Mouse (Mus musculus) stomach, embryonic 16.5 days (tissue): Measurements from ENCODE around the gene Ppp2r2c. TPM values are rescaled to one million over a fixed set of nuclear protein-coding genes. Genes with fewer than 3 reads are reported as not detected.

Experiments used
- ATAC-seq: fragments of 200-750 bp; cut with Nextera tagmentation; 2 replicates; pipeline ENCODE4 v1.8.0; 2017; ENCODE audit warnings: moderate number of reproducible peaks, moderate TSS enrichment; ENCODE audit not compliant: insufficient read depth, low FRiP score
- H3K27ac ChIP-seq: fragments of 300-500 bp; sonication (generic); 2 replicates; pipeline ENCODE4 v1.5.1; 2014; ENCODE audit warnings: low read length
- H3K27me3 ChIP-seq: fragments of 300-500 bp; sonication (generic); 2 replicates; pipeline ENCODE4 v1.6.1; 2014; ENCODE audit warnings: low read length, control low read depth, mixed read lengths; ENCODE audit not compliant: control insufficient read depth, insufficient read depth
- H3K36me3 ChIP-seq: fragments of 300-500 bp; sonication (generic); 2 replicates; pipeline ENCODE4 v1.6.1; 2014; ENCODE audit warnings: low read length; ENCODE audit not compliant: control insufficient read depth, insufficient read depth
- H3K4me1 ChIP-seq: fragments of 300-500 bp; sonication (generic); 2 replicates; pipeline ENCODE4 v1.6.1; 2014; ENCODE audit warnings: low read length, control low read depth, mixed read lengths; ENCODE audit not compliant: control insufficient read depth, insufficient read depth
- H3K4me2 ChIP-seq: fragments of 300-500 bp; sonication (generic); 2 replicates; pipeline ENCODE4 v1.6.1; 2014; ENCODE audit warnings: low read depth, low read length, mixed read lengths
- H3K4me3 ChIP-seq: fragments of 300-500 bp; sonication (generic); replicated peaks from 2 replicates; pipeline ENCODE4 v1.5.1; 2014; ENCODE audit warnings: mild to moderate bottlenecking, low read length
- H3K9ac ChIP-seq: fragments of 300-500 bp; sonication (generic); 2 replicates; pipeline ENCODE4 v1.6.1; 2014; ENCODE audit warnings: low read length
- H3K9me3 ChIP-seq: fragments of 300-500 bp; sonication (generic); replicated peaks from 2 replicates; pipeline ENCODE4 v1.6.1; 2016; ENCODE audit warnings: low read length, control low read depth; ENCODE audit not compliant: control insufficient read depth
- WGBS: fragments of 180-500 bp; shearing (Covaris S2); extraction: QIAGEN DNeasy Blood & Tissue Kit; methylation state at CpG from one replicate; pipeline ENCODE4 v1.1.7; 2014; 5-methylcytosine and 5-hydroxymethylcytosine counted together
- polyA plus RNA-seq: library from polyadenylated mRNA; unstranded; fragments of >200 nt; fragmentation: Nextera tagmentation; extraction: Ambion mirVana; gene quantifications from 2 replicates; pipeline ENCODE4 v1.2.1, GENCODE M21; 2015

The Ppp2r2c gene
- polyA plus RNA-seq, 1 experiment from 2014 or later, result 0.63 TPM

GRCm38 (mm10) chr5:36880622-36881021, 12.3 kb downstream of the Ppp2r2c start:
- ATAC-seq, result no peak
- H3K27ac ChIP-seq, result no peak overlapping the region
- no peak overlapping the region for H3K9ac ChIP-seq
- no peaks in the 10 kb centered on the region for H3K27me3 ChIP-seq
- whole genome bisulfite sequencing, result 78% methylated on average over 5 of the region's 5 CpGs
- H3K4me1 ChIP-seq, result no peaks in the 10 kb centered on the region
- no peaks in the 10 kb centered on the region for H3K36me3 ChIP-seq
- no peak overlapping the region for H3K4me2 ChIP-seq
- H3K4me3 ChIP-seq, result no peak overlapping the region
- H3K9me3 ChIP-seq, result no peaks in the 10 kb centered on the region

GRCm38 (mm10) chr5:36883516-36883915, 15.2 kb downstream of the Ppp2r2c start:
- no peaks in the 10 kb centered on the region for H3K36me3 ChIP-seq
- no peak overlapping the region for H3K4me3 ChIP-seq
- no peaks in the 10 kb centered on the region for H3K9me3 ChIP-seq
- H3K4me2 ChIP-seq, result no peak overlapping the region
- no peak overlapping the region for H3K27ac ChIP-seq
- no peak for ATAC-seq
- no peaks in the 10 kb centered on the region for H3K4me1 ChIP-seq
- no peak overlapping the region for H3K9ac ChIP-seq
- no peaks in the 10 kb centered on the region for H3K27me3 ChIP-seq
- 68% methylated on average over 12 of the region's 12 CpGs for WGBS

- Histone ChIP-seq H3K27me3 (no peaks in the 10 kb centered on the region), H3K4me2 (no peak overlapping the region), H3K9ac (no peak overlapping the region), H3K36me3 (no peaks in the 10 kb centered on the region), H3K4me1 (no peaks in the 10 kb centered on the region), H3K27ac (no peak overlapping the region), H3K9me3 (no peaks in the 10 kb centered on the region), H3K4me3 (no peak overlapping the region)
- WGBS, result 68% methylated on average over 1 of the region's 1 CpGs
- no peak for ATAC-seq
Measured at GRCm38 (mm10) chr5:36885067-36885466, 16.8 kb downstream of the Ppp2r2c start.

GRCm38 (mm10) chr5:36885595-36885994, 17.3 kb downstream of the Ppp2r2c start:
- H3K4me3 ChIP-seq, result no peak overlapping the region
- no peaks in the 10 kb centered on the region for H3K36me3 ChIP-seq
- H3K27ac ChIP-seq, result no peak overlapping the region
- WGBS, result 72% methylated on average over 5 of the region's 5 CpGs
- H3K27me3 ChIP-seq, result no peaks in the 10 kb centered on the region
- no peak for ATAC-seq
- H3K4me1 ChIP-seq, result no peaks in the 10 kb centered on the region
- no peak overlapping the region for H3K4me2 ChIP-seq
- no peaks in the 10 kb centered on the region for H3K9me3 ChIP-seq
- H3K9ac ChIP-seq, result no peak overlapping the region

GRCm38 (mm10) chr5:36886298-36886697, 18.0 kb downstream of the Ppp2r2c start:
- no peak for ATAC-seq
- 63% methylated on average over 2 of the region's 2 CpGs for WGBS
- no peak overlapping the region for H3K4me3 ChIP-seq
- no peaks in the 10 kb centered on the region for H3K9me3 ChIP-seq
- no peaks in the 10 kb centered on the region for H3K4me1 ChIP-seq
- no peak overlapping the region for H3K9ac ChIP-seq
- no peaks in the 10 kb centered on the region for H3K36me3 ChIP-seq
- no peaks in the 10 kb centered on the region for H3K27me3 ChIP-seq
- no peak overlapping the region for H3K4me2 ChIP-seq
- no peak overlapping the region for H3K27ac ChIP-seq

GRCm38 (mm10) chr5:36886852-36887283, 18.6 kb downstream of the Ppp2r2c start:
- no peak overlapping the region for H3K27ac ChIP-seq
- no peaks in the 10 kb centered on the region for H3K9me3 ChIP-seq
- WGBS, result 71% methylated on average over 7 of the region's 7 CpGs
- no peaks in the 10 kb centered on the region for H3K4me1 ChIP-seq
- no peak overlapping the region for H3K9ac ChIP-seq
- ATAC-seq, result no peak
- no peak overlapping the region for H3K4me3 ChIP-seq
- H3K27me3 ChIP-seq, result no peaks in the 10 kb centered on the region
- no peaks in the 10 kb centered on the region for H3K36me3 ChIP-seq
- H3K4me2 ChIP-seq, result no peak overlapping the region

- H3K9ac ChIP-seq, result no peak overlapping the region
- H3K4me3 ChIP-seq, result no peak overlapping the region
- no peak overlapping the region for H3K27ac ChIP-seq
- H3K36me3 ChIP-seq, result no peaks in the 10 kb centered on the region
- no peak for ATAC-seq
- H3K4me1 ChIP-seq, result no peaks in the 10 kb centered on the region
- WGBS, result 37% methylated on average over 9 of the region's 9 CpGs
- H3K27me3 ChIP-seq, result no peaks in the 10 kb centered on the region
- H3K4me2 ChIP-seq, result no peak overlapping the region
- no peaks in the 10 kb centered on the region for H3K9me3 ChIP-seq
Measured at GRCm38 (mm10) chr5:36887299-36887988, 19.1 kb downstream of the Ppp2r2c start.

GRCm38 (mm10) chr5:36888501-36888900, 20.2 kb downstream of the Ppp2r2c start:
- H3K27me3 ChIP-seq, result no peaks in the 10 kb centered on the region
- H3K9ac ChIP-seq, result no peak overlapping the region
- WGBS, result 68% methylated on average over 8 of the region's 8 CpGs
- no peaks in the 10 kb centered on the region for H3K36me3 ChIP-seq
- H3K4me3 ChIP-seq, result no peak overlapping the region
- H3K9me3 ChIP-seq, result no peaks in the 10 kb centered on the region
- H3K4me2 ChIP-seq, result no peak overlapping the region
- ATAC-seq, result no peak
- H3K27ac ChIP-seq, result no peak overlapping the region
- H3K4me1 ChIP-seq, result no peaks in the 10 kb centered on the region

GRCm38 (mm10) chr5:36888911-36889310, 20.6 kb downstream of the Ppp2r2c start:
- Histone ChIP-seq H3K27me3 (no peaks in the 10 kb centered on the region), H3K4me2 (no peak overlapping the region), H3K4me1 (no peaks in the 10 kb centered on the region), H3K4me3 (no peak overlapping the region), H3K27ac (no peak overlapping the region), H3K36me3 (no peaks in the 10 kb centered on the region), H3K9ac (no peak overlapping the region), H3K9me3 (no peaks in the 10 kb centered on the region)
- ATAC-seq, result no peak
- WGBS, result 79% methylated on average over 11 of the region's 11 CpGs
